Mouse (Mus musculus) hindbrain, embryonic 16.5 days (tissue): ENCODE data around the gene Mrps7. TPM values are rescaled to one million over a fixed set of nuclear protein-coding genes. Genes with fewer than 3 reads are reported as not detected.

ENCODE experiments used
- ATAC-seq: fragments of 200-750 bp; cut with Nextera tagmentation; 2 replicates; pipeline ENCODE4 v1.8.0; 2017; ENCODE audit warnings: moderate TSS enrichment, moderate library complexity
- H3K27ac ChIP-seq: fragments of 300-500 bp; sonication (generic); 2 replicates; pipeline ENCODE4 v1.5.1; 2014; ENCODE audit warnings: low read depth, mild to moderate bottlenecking, control low read depth, low read length, moderate library complexity
- H3K27me3 ChIP-seq: fragments of 300-500 bp; sonication (generic); replicated peaks from 2 replicates; pipeline ENCODE4 v1.6.1; 2014; ENCODE audit warnings: low read length; ENCODE audit not compliant: control insufficient read depth, insufficient read depth
- H3K36me3 ChIP-seq: fragments of 300-500 bp; sonication (generic); 2 replicates; pipeline ENCODE4 v1.6.1; 2014; ENCODE audit warnings: mild to moderate bottlenecking, low read length, moderate library complexity, mixed read lengths; ENCODE audit not compliant: control insufficient read depth, insufficient read depth
- H3K4me1 ChIP-seq: fragments of 300-500 bp; sonication (generic); 2 replicates; pipeline ENCODE4 v1.6.1; 2014; ENCODE audit warnings: low read depth, low read length; ENCODE audit not compliant: control insufficient read depth, insufficient read depth
- H3K4me2 ChIP-seq: fragments of 300-500 bp; sonication (generic); 2 replicates; pipeline ENCODE4 v1.6.1; 2014; ENCODE audit warnings: mild to moderate bottlenecking, low read length, control low read depth, moderate library complexity
- H3K4me3 ChIP-seq: fragments of 300-500 bp; sonication (generic); 2 replicates; pipeline ENCODE4 v1.5.1; 2014; ENCODE audit warnings: mild to moderate bottlenecking, low read length, control low read depth, moderate library complexity
- H3K9ac ChIP-seq: fragments of 300-500 bp; sonication (generic); 2 replicates; pipeline ENCODE4 v1.6.1; 2014; ENCODE audit warnings: low read depth, mild to moderate bottlenecking, control low read depth, low read length, moderate library complexity
- H3K9me3 ChIP-seq: fragments of 300-500 bp; sonication (generic); 2 replicates; pipeline ENCODE4 v1.6.1; 2014; ENCODE audit warnings: mild to moderate bottlenecking, low read length, moderate library complexity; ENCODE audit not compliant: control insufficient read depth
- WGBS: fragments of 180-500 bp; shearing (Covaris S2); extraction: QIAGEN DNeasy Blood & Tissue Kit; methylation state at CpG from one replicate; pipeline ENCODE4 v1.1.7; 2014; 5-methylcytosine and 5-hydroxymethylcytosine counted together
- polyA plus RNA-seq: library from polyadenylated mRNA; unstranded; fragments of >200 nt; fragmentation: Nextera tagmentation; extraction: Ambion mirVana; gene quantifications from 2 replicates; pipeline ENCODE4 v1.2.1, GENCODE M21; 2015

The Mrps7 gene
- polyA plus RNA-seq, 1 experiment from 2014 or later = 82.2 TPM

GRCm38 (mm10) chr11:115649706-115650105 lies 46.0 kb downstream of the Mrps7 start:
- no peak for ATAC-seq
- Histone ChIP-seq H3K9me3 (no peaks in the 10 kb centered on the region), H3K4me2 (no peak overlapping the region), H3K27ac (peak overlapping the region; percentile 58), H3K4me3 (no peak overlapping the region), H3K36me3 (peaks cover 9% of the 10 kb centered on the region), H3K9ac (no peak overlapping the region), H3K27me3 (no peaks in the 10 kb centered on the region), H3K4me1 (no peaks in the 10 kb centered on the region; the same call in 1 of the 2 replicates)
- WGBS = 39% methylated on average over 10 of the region's 10 CpGs

GRCm38 (mm10) chr11:115651680-115652079 lies 48.0 kb downstream of the Mrps7 start:
- WGBS = 89% methylated on average over 3 of the region's 3 CpGs
- no peaks in the 10 kb centered on the region for H3K27me3 ChIP-seq
- no peak overlapping the region for H3K4me2 ChIP-seq
- no peaks in the 10 kb centered on the region for H3K9me3 ChIP-seq
- peaks cover 4% of the 10 kb centered on the region for H3K36me3 ChIP-seq
- no peak overlapping the region for H3K27ac ChIP-seq
- no peak overlapping the region for H3K4me3 ChIP-seq
- no peak for ATAC-seq
- H3K9ac ChIP-seq = no peak overlapping the region
- no peaks in the 10 kb centered on the region; the same call in 1 of the 2 replicates for H3K4me1 ChIP-seq

GRCm38 (mm10) chr11:115653194-115653593 lies 49.5 kb downstream of the Mrps7 start:
- H3K4me1 ChIP-seq = no peaks in the 10 kb centered on the region; the same call in 1 of the 2 replicates
- H3K9ac ChIP-seq = no peak overlapping the region
- no peak for ATAC-seq
- 84% methylated on average over 3 of the region's 3 CpGs for WGBS
- H3K9me3 ChIP-seq = no peaks in the 10 kb centered on the region
- no peaks in the 10 kb centered on the region; the same call in none of the 2 replicates for H3K36me3 ChIP-seq
- no peak overlapping the region for H3K27ac ChIP-seq
- H3K27me3 ChIP-seq = no peaks in the 10 kb centered on the region
- H3K4me2 ChIP-seq = no peak overlapping the region
- no peak overlapping the region for H3K4me3 ChIP-seq

GRCm38 (mm10) chr11:115654128-115654527 lies 50.4 kb downstream of the Mrps7 start:
- H3K9me3 ChIP-seq = no peaks in the 10 kb centered on the region
- 72% methylated on average over 2 of the region's 2 CpGs for WGBS
- no peak overlapping the region for H3K9ac ChIP-seq

More at GRCm38 (mm10) chr11:115654128-115654527, 50.4 kb downstream of the Mrps7 start:
- Histone ChIP-seq H3K27me3 (no peaks in the 10 kb centered on the region), H3K27ac (no peak overlapping the region), H3K4me2 (no peak overlapping the region), H3K36me3 (no peaks in the 10 kb centered on the region; the same call in 1 of the 2 replicates), H3K4me3 (no peak overlapping the region), H3K4me1 (no peaks in the 10 kb centered on the region; the same call in 1 of the 2 replicates)
- no peak for ATAC-seq

Other genes with a start within 250 kb of the Mrps7 start
- gene Hid1, start 236.2 kb upstream of the Mrps7 start, polyA plus RNA-seq = 66.9 and 67.8 TPM in 2 replicates
- 16.1 and 18.0 TPM in 2 replicates for gene Cdr2l, start 222.0 kb upstream of the Mrps7 start, polyA plus RNA-seq
- 185 and 186 TPM in 2 replicates for gene Mrpl58, start 200.2 kb upstream of the Mrps7 start, polyA plus RNA-seq
- 832 and 923 TPM in 2 replicates for gene Atp5h, start 184.0 kb upstream of the Mrps7 start, polyA plus RNA-seq
- 5.7 and 10.2 TPM in 2 replicates for gene Kctd2, start 183.8 kb upstream of the Mrps7 start, polyA plus RNA-seq
- 0.15 TPM in 1 of 2 replicates, not detected in the other for gene Trim80, start 163.4 kb upstream of the Mrps7 start, polyA plus RNA-seq
- 0.34 and 0.46 TPM in 2 replicates for gene Slc16a5, start 141.5 kb upstream of the Mrps7 start, polyA plus RNA-seq
- 16.8 and 19.4 TPM in 2 replicates for gene Armc7, start 128.3 kb upstream of the Mrps7 start, polyA plus RNA-seq
- gene Nt5c, start 112.1 kb upstream of the Mrps7 start, polyA plus RNA-seq = 95.8 and 104 TPM in 2 replicates
- gene Jpt1, start 89.5 kb upstream of the Mrps7 start, polyA plus RNA-seq = 1,336 TPM in 2 replicates
- gene Sumo2, start 67.6 kb upstream of the Mrps7 start, polyA plus RNA-seq = 847 and 892 TPM in 2 replicates
- gene Nup85, start 39.5 kb upstream of the Mrps7 start, polyA plus RNA-seq = 97.5 and 107 TPM in 2 replicates
- 35.1 and 43.7 TPM in 2 replicates for gene Gga3, start 126 bp downstream of the Mrps7 start, polyA plus RNA-seq
- gene Mif4gd, start 9.0 kb downstream of the Mrps7 start, polyA plus RNA-seq = 16.1 and 16.2 TPM in 2 replicates
- 42.7 and 49.9 TPM in 2 replicates for gene Slc25a19, start 24.4 kb downstream of the Mrps7 start, polyA plus RNA-seq
- gene Grb2, start 104.7 kb downstream of the Mrps7 start, polyA plus RNA-seq = 183 and 193 TPM in 2 replicates
- gene Tmem94, start 161.5 kb downstream of the Mrps7 start, polyA plus RNA-seq = 22.0 and 29.0 TPM in 2 replicates
- 9.0 and 12.6 TPM in 2 replicates for gene Caskin2, start 209.7 kb downstream of the Mrps7 start, polyA plus RNA-seq
- gene Tsen54, start 210.8 kb downstream of the Mrps7 start, polyA plus RNA-seq = 18.7 and 23.3 TPM in 2 replicates
- gene Llgl2, start 220.1 kb downstream of the Mrps7 start, polyA plus RNA-seq = 1.3 and 2.1 TPM in 2 replicates